Mouse (Mus musculus): ENCODE data around the gene Lhx4.

DNA sequence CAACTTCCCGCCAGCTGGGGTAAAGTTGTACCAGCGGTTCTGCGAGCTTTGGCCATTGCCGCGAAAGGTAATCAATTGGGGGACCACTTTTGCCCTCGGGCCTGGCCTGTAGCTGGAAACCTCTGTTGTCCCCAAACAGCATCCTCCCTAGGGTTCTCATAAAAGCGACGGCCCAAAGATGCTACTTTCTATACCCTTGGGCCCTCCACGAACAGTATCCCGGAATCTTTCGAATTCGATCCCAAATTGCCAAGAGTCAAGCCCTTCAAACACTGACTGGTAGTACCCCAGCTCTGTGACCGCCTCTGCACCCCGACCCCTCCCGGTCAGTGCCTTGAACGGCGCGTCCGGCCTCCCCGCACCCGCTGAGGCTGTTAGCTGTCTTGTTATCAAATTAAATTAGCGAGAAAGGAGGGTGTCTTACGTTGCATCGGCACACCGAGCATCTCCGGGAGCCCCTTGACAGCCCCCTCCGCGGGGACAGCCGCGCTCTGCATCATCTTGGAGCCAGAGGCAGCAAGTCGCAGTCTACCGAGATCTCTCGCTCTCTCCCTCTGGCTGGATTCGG lies 10.0 kb downstream of the Lhx4 start:
- TF ChIP-seq POLR2A (IDR thresholded peaks at IDR 0.05; ENCODE audit: extremely low read depth, insufficient read depth, low read length) = no peak
- TF ChIP-seq CTCF (IDR thresholded peaks at IDR 0.05; ENCODE audit: low read depth, low read length) = no peak

Measured in liver, adult 2 months (tissue).